7 mouse cellular contexts compared by ENCODE assay signal in genomic region chr8:45999138-45999783, GRCm38 (mm10). TPM values are rescaled to one million over a fixed set of nuclear protein-coding genes. Genes with fewer than 3 reads are reported as not detected.
DNase-seq lines count a peak whose midpoint lies in the region; ATAC-seq and TF ChIP-seq lines count a peak whose summit lies in the region.

Gene Lrp2bp (plus strand): TSS chr8:45999303.

- H3K27me3 ChIP-seq in heart, postnatal 0 days (ENCODE audit: control insufficient read depth, insufficient read depth, low read length), result no peaks in the 10 kb centered on the region
- H3K27me3 ChIP-seq in limb, embryonic 11.5 days (ENCODE audit: control insufficient read depth, insufficient read depth, low read length), result no peaks in the 10 kb centered on the region
- H3K27me3 ChIP-seq in midbrain, embryonic 12.5 days, result no peaks in the 10 kb centered on the region

- no peak for TF ChIP-seq CTCF in heart, postnatal 0 days (IDR thresholded peaks at IDR 0.05; ENCODE audit: low read depth)

- peak within 1 kb of the TSS; percentile 98 for H3K27ac ChIP-seq in heart, postnatal 0 days (ENCODE audit: low read depth)
- peak within 1 kb of the TSS; percentile 92 for H3K27ac ChIP-seq in limb, embryonic 11.5 days (replicated peaks; ENCODE audit: low read depth, low read length)
- peak within 1 kb of the TSS; percentile 99 for H3K27ac ChIP-seq in midbrain, embryonic 12.5 days (replicated peaks)

- no peak for TF ChIP-seq EP300 in heart, postnatal 0 days (IDR thresholded peaks at IDR 0.05; ENCODE audit: low read depth)

- no peak for ATAC-seq in heart, postnatal 0 days (ENCODE audit: insufficient read depth, low read depth)
- 0 out of 2 replicates have a peak, but pooled peaks have one; percentile 7 for ATAC-seq in limb, embryonic 11.5 days (ENCODE audit: insufficient number of reproducible peaks, low FRiP score, low TSS enrichment, low read depth)
- ATAC-seq in midbrain, embryonic 12.5 days (ENCODE audit: low FRiP score, low read depth), result peak; percentile 2

- peak within 1 kb of the TSS; percentile 75 for H3K4me2 ChIP-seq in heart, postnatal 0 days (ENCODE audit: low read depth, low read length)
- H3K4me2 ChIP-seq in limb, embryonic 11.5 days (ENCODE audit: low read depth, severe bottlenecking), result peak within 1 kb of the TSS; percentile 84
- H3K4me2 ChIP-seq in midbrain, embryonic 12.5 days (replicated peaks), result peak within 1 kb of the TSS; percentile 79

- peak within 1 kb of the TSS; percentile 57 for H3K4me3 ChIP-seq in heart, postnatal 0 days (ENCODE audit: low read depth, low read length)
- H3K4me3 ChIP-seq in limb, embryonic 11.5 days (ENCODE audit: low read depth, low read length), result peak within 1 kb of the TSS; percentile 43
- H3K4me3 ChIP-seq in midbrain, embryonic 12.5 days, result peak within 1 kb of the TSS; percentile 57

- DNase-seq in right cerebral cortex, postnatal 10 days (ENCODE audit: low spot score in 2 of 2), result peak; percentile 37 to 62
- no peak for DNase-seq in right cerebral cortex, postnatal 4 days
- DNase-seq in cerebellum, postnatal 36 days, result peak; percentile 53 to 60
- DNase-seq in heart, postnatal 0 days (ENCODE audit: low spot score), result no peak
- peak; percentile 44 for DNase-seq in limb, embryonic 11.5 days (ENCODE audit: low spot score)
- DNase-seq in yolk sac, embryonic 10.5 days (ENCODE audit: low spot score), result peak; percentile 63

- H3K36me3 ChIP-seq in heart, postnatal 0 days (replicated peaks; ENCODE audit: control insufficient read depth, insufficient read depth, low read length), result peaks cover 23% of the 10 kb centered on the region
- H3K36me3 ChIP-seq in limb, embryonic 11.5 days (ENCODE audit: control insufficient read depth, insufficient read depth, low read length), result no peaks in the 10 kb centered on the region; the same call in 1 of the 2 replicates
- H3K36me3 ChIP-seq in midbrain, embryonic 12.5 days, result peaks cover 18% of the 10 kb centered on the region

- peak within 1 kb of the TSS; percentile 75 for H3K9ac ChIP-seq in heart, postnatal 0 days (replicated peaks; ENCODE audit: low read depth, low read length)
- peak within 1 kb of the TSS; percentile 83 for H3K9ac ChIP-seq in limb, embryonic 11.5 days (ENCODE audit: low read length)
- peak within 1 kb of the TSS; percentile 84 for H3K9ac ChIP-seq in midbrain, embryonic 12.5 days (replicated peaks)

- H3K4me1 ChIP-seq in heart, postnatal 0 days (ENCODE audit: control insufficient read depth, insufficient read depth), result peaks cover 10% of the 10 kb centered on the region; the same call in 1 of the 2 replicates
- H3K4me1 ChIP-seq in limb, embryonic 11.5 days (ENCODE audit: control insufficient read depth, insufficient read depth, low read length), result peaks cover 9% of the 10 kb centered on the region; the same call in 1 of the 2 replicates
- H3K4me1 ChIP-seq in midbrain, embryonic 12.5 days, result peaks cover 9% of the 10 kb centered on the region; the same call in 1 of the 2 replicates

- 2% methylated on average over 22 of the region's 22 CpGs for WGBS in heart, postnatal 0 days
- 3% methylated on average over 22 of the region's 22 CpGs for WGBS in limb, embryonic 11.5 days
- WGBS in midbrain, embryonic 12.5 days, result 2% methylated on average over 22 of the region's 22 CpGs

- H3K9me3 ChIP-seq in heart, postnatal 0 days (replicated peaks; ENCODE audit: control insufficient read depth, low read length), result no peaks in the 10 kb centered on the region
- H3K9me3 ChIP-seq in limb, embryonic 11.5 days (ENCODE audit: control insufficient read depth, low read length), result no peaks in the 10 kb centered on the region
- H3K9me3 ChIP-seq in midbrain, embryonic 12.5 days, result no peaks in the 10 kb centered on the region

RNA-seq across cellular contexts. Expression of gene Lrp2bp, which starts in this region (rescaled TPM):
- 0.08 and 0.99 TPM in 2 replicates for total RNA-seq in heart, postnatal 0 days (2014; rRNA removed; ENCODE audit: low replicate concordance)
- polyA plus RNA-seq in heart, postnatal 0 days (2015; fragmentation: Nextera tagmentation; extraction: Ambion mirVana), result 0.36 and 0.65 TPM in 2 replicates
- polyA plus RNA-seq in limb, embryonic 11.5 days (2014; fragmentation: Nextera tagmentation; extraction: Ambion mirVana), result 0.36 and 0.45 TPM in 2 replicates
- polyA plus RNA-seq in midbrain, embryonic 12.5 days (2016; fragmentation: Nextera tagmentation; extraction: Ambion mirVana), result 0.34 and 0.47 TPM in 2 replicates

Comparison
In these comparisons a context has a peak if more than half of its experiments do, and no peak if none do; other contexts are left out.
1. DNase-seq: peak in right cerebral cortex, postnatal 10 days (2 of 2), cerebellum, postnatal 36 days (2 of 2) and yolk sac, embryonic 10.5 days (single experiment); none in right cerebral cortex, postnatal 4 days (single experiment) and heart, postnatal 0 days (single experiment).
2. Peak in DNase-seq, ATAC-seq, H3K4me3 ChIP-seq, H3K27ac ChIP-seq, H3K9ac ChIP-seq and H3K4me2 ChIP-seq in limb, embryonic 11.5 days; RNA of the gene not detected or under 1 TPM.
3. Peak in ATAC-seq, H3K4me3 ChIP-seq, H3K27ac ChIP-seq, H3K9ac ChIP-seq and H3K4me2 ChIP-seq in midbrain, embryonic 12.5 days; RNA of the gene not detected or under 1 TPM.
4. Peak in every context shown above with its lines, with median percentiles within 50 percentile points of each other: H3K27ac ChIP-seq, H3K4me2 ChIP-seq, H3K4me3 ChIP-seq and H3K9ac ChIP-seq.